Mouse (Mus musculus) skeletal muscle tissue, adult 2 months (tissue): ENCODE data around the gene Irx3.

Experiments used
- DNase-seq: peaks from one replicate; pipeline ENCODE4 v3.0.0-alpha.2; 2012; ENCODE audit warnings: low read depth, low spot score

The Irx3 gene

GRCm38 (mm10) chr8:91801241-91801811 lies 541 bp downstream of the Irx3 start:
- peak; percentile 48 for DNase-seq

DNA sequence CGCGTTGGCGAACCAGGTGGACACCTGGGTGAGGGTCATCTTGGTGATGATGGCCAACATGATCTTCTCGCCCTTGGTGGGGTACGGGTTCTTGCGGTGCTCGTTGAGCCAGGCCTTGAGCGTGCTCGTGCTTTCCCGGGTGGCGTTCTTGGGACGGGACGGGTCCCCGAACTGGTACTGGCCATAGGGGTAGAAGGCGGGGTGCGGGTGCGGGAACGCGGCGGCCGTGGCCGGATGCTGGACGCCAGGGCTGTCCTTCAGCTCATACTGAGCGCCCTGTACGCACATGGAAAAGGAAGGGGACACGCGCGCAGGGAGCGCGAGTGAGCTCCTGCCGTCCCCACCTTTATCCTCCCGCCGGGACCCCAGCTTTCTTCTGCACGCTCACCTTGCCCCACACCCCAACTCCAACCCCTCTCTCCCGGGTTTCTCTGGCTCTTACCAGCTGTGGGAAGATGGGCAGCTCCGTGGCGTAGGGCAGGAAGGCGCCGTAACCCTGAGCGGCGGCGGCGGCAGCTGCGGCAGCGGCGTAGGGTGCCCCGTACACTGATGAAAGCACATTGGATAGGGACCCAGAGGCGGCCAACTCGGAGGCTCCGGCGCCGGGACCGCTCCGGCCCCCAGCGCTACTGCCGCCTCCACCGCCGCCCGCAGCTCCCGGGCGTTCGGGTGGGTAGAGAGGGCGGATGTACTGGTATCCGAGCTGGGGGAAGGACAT lies 1.2 kb downstream of the Irx3 start:
- no peak for DNase-seq

DNA sequence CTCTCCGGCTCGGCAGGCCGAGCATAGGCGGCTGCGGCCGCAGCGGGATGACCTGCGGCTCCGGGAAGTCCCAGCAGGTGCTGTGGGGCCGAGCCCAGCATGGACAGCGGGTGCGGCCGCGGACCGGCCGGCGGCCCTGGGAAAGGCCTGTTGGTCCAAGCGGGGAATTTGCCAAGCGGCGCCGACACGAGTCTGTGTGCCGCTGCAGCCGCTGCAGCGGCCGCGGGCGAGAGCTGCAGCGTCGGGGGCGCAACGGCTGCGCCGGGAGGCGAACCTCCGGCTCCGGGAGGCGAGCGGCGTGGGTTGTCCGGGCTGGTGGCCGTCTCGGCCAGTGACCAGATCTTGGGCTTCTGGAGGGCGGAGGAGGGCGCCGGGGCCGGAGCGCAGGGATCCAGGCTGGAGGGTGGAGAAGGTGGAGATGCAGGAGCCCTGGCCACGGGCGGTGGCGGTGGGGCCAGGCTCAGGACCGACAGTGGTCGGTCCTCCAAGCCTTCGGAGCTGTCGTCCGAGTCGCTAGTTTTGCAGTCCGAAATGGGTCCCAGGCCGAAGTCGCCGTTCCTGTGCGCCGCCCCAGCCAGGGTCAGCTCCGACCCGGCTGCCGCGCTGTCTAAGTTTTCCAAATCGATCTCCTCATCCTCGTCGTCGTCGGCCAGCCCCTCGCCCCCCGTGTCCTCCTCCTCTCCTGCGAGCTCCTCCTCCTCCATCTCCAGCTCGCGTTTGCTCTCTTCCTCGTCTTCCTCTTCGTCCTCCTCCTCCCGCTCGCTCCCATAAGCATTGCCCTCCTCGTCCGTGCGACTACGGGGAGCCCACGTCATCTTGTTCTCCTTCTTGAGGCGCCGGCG lies 2.0 kb downstream of the Irx3 start:
- DNase-seq: no peak

- no peak for DNase-seq
These were observed 2.8 kb downstream of the Irx3 start for GRCm38 (mm10) chr8:91799016-91799581.

- no peak for DNase-seq
These were observed 4.1 kb downstream of the Irx3 start for GRCm38 (mm10) chr8:91797626-91798271.

DNA sequence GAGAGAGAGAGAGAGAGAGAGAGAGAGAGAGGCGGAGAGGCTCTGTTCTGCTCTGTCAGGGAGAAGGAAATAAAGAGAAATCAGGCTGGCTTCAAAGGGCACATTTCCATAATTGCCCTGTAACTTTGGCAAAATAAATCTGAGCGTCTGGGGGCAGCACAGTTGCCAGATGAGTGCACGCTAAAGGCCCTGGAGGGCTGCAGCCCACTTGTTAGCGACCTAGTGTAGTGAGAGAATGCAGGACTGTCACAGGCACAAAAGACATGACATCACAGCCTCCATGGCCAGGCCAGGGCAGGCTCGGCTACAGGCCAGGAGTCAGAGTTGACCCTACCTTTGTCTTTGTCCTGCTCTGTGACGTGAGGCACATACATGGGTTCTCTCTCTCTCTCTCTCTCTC lies 8.0 kb downstream of the Irx3 start:
- DNase-seq: no peak

- DNase-seq: peak; percentile 67
These were observed 14.5 kb downstream of the Irx3 start for GRCm38 (mm10) chr8:91787194-91787895.

DNA sequence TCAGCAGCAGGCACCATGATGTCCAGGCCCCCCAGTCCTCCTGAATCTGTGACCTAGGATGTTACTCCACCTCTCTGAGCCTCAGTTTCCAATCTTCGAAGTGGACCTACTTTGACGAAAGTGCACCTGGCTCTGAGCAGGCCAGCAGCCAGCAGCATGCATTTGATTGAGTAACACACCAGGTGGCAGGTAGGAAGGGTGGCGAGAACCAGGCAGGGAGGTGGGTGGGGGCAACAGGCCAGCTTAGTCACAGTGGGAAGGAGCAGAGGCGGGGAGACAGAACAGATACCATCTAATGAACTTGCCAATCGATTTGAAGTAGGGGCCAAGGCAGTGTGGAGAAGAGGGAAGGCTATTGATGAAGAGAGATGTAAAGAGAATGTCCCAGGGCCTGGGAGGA lies 18.9 kb downstream of the Irx3 start:
- no peak for DNase-seq

DNA sequence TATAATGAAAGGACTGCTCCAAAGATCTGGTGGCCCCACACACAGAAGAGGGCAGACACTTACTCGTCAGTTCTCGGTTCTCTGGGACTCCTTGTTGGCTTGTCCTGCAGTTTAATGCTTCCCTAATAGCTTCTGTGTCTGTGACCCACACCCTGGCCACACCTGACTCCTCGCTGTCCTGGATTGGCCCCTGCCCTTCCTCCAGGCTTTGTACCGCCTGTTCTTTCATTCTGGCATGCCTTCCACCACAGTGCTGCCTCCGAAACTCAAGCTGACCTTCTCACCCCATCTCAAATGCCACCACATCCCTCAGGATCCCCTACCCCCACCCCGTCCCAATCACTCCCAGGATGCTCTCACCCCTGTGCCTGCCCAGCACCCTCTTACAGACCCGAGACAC lies 19.7 kb downstream of the Irx3 start:
- DNase-seq: peak; percentile 79

- DNase-seq: no peak
These were observed 21.2 kb downstream of the Irx3 start for GRCm38 (mm10) chr8:91780648-91781047.

GRCm38 (mm10) chr8:91768857-91769256 lies 33.0 kb downstream of the Irx3 start:
- peak; percentile 43 for DNase-seq

GRCm38 (mm10) chr8:91765411-91766034 lies 36.3 kb downstream of the Irx3 start:
- no peak for DNase-seq

DNA sequence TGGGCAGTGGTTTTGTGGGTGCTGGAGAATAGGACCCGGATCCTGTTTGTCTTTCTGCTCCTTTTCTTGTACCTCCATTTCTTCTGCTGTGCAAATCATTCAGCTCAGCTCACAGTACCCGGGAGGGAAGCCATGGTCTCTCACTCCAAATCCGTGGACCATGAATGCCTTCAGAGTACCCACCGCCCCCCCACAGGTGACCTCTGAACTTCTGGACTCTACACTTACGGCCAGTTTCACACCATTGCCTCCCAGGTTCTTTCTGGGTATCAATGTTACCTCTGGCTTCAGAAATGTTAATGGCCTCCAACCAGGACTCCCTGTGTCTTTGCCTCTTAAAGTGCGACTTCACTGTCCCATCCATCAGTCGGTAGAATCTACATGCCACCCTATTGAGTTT lies 46.3 kb downstream of the Irx3 start:
- no peak for DNase-seq

DNA sequence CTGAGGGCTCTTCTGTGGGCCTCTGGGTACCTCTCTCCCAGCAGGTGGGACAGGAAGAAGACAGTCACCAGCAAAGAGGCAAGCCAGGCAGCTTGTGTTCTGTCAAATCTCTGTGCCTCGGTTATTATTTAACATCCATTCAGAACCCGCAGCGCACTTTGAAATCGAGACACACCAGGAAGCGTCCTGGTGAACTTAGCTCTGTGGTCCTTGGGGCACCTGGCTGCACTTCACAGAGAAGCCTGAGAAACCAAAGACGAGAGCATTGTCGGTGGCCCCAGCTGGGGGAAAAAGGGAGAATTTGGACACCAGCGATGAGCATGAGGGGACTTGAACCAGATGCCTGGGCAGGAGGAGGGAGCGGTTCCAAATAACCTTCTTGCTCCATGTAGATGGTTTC lies 46.8 kb downstream of the Irx3 start:
- no peak for DNase-seq

DNA sequence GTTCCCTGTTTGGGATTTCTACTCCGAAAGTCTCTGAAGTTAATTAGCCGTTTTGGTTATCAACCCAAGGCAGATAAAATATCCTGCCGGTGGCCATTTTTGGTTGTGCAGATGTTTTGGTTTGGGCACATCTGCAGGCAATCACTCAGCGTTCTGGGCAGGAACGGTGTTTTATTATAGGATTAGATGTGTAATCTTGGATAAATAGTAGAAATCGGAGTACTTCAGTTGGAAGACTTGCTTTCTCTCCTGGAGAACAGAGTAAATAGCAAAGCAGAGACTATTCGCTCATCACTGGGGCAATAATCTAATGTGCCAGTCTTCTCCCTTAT lies 51.1 kb downstream of the Irx3 start:
- peak; percentile 9 for DNase-seq

- peak; percentile 36 for DNase-seq
These were observed 51.6 kb downstream of the Irx3 start for GRCm38 (mm10) chr8:91750096-91750793.

DNA sequence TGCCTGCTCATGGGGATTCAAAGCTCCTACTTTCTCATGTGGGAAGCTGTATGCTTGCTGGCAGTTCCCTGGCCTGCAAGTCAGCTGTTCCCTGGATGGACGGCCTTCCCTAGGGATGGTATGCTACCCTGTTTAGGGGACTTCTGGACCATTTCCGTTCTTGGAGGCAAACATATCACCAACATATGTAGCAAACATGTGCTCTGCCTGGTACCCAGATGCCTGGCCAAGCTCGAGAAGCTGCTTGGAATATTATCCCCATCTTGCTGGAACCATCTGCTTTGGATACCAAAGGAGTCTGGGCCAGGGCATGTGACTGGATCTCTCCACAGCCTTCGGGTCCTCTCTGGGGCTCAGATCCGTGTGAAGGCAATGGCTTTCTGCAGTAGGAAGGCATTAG lies 52.5 kb downstream of the Irx3 start:
- no peak for DNase-seq
